Mouse (Mus musculus) ES-Bruce4 (cell line): ENCODE measurements around the gene Trdmt1.

Experiments used
- CTCF ChIP-seq: IDR thresholded peaks from one replicate; pipeline ENCODE4 v1.8.1; 2011; ENCODE audit warnings: low read depth, low read length
- POLR2A ChIP-seq: IDR thresholded peaks from one replicate; pipeline ENCODE4 v1.8.1; 2011; ENCODE audit warnings: low read length; ENCODE audit not compliant: insufficient read depth

GRCm38 (mm10) chr2:13593328-13593727 lies 48.9 kb upstream of the Trdmt1 start:
- TF ChIP-seq POLR2A (no peak), CTCF (no peak)
